Mouse (Mus musculus) heart, adult 2 months (tissue): ENCODE results near the gene Lrwd1.

Experiments used
- CTCF ChIP-seq: fragments of 200-600 bp; IDR thresholded peaks from 2 replicates; pipeline ENCODE4 v1.8.1; 2022; ENCODE audit warnings: antibody characterized with exemption, mild to moderate bottlenecking, moderate library complexity
- EP300 ChIP-seq: fragments of 200-500 bp; IDR thresholded peaks from 2 replicates; pipeline ENCODE4 v1.6.1; 2011; ENCODE audit warnings: low read depth, low read length, control low read depth; ENCODE audit not compliant: insufficient read depth
- POLR2A ChIP-seq: fragments of 200-500 bp; IDR thresholded peaks from 2 replicates; pipeline ENCODE4 v1.6.1; 2011; ENCODE audit warnings: mild to moderate bottlenecking, low read depth, low read length, control low read depth; ENCODE audit not compliant: insufficient read depth

DNA sequence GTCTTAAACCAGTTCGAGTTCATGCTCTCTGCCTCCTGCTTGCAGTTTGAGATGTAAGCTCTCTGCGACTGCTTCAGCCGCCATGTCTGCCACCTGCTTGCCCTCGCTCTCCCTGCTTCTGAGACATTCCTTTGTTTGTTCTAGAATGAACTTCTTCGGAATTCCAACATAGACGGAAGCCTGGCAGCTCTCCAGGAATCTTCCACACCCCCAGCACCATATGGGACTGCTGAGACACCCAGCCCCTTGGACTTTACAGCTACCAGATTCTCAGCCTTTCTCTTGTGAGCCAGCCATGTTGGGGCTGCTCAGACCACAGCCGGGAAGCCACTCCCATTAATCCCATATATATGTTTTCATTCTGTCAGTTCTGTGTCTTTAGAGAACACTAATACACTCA, 59.6 kb downstream of the Lrwd1 start:
- no peak for TF ChIP-seq CTCF
- no peak for TF ChIP-seq POLR2A
- TF ChIP-seq EP300 = no peak
